Mouse (Mus musculus) cerebellum, adult 2 months (tissue): Measurements from ENCODE around the gene Fbxl13.

Experiments used
- CTCF ChIP-seq: fragments of 200-500 bp; IDR thresholded peaks from 2 replicates; pipeline ENCODE4 v1.5.1; 2011; ENCODE audit warnings: low read depth, mild to moderate bottlenecking, control low read depth, low read length, moderate library complexity, borderline replicate concordance; ENCODE audit not compliant: insufficient read depth
- POLR2A ChIP-seq: fragments of 200-500 bp; IDR thresholded peaks from 2 replicates; pipeline ENCODE4 v1.6.1; 2011; ENCODE audit warnings: low read length, control low read depth, borderline replicate concordance; ENCODE audit not compliant: insufficient read depth

GRCm38 (mm10) chr5:21482446-21483222 lies 162.8 kb downstream of the Fbxl13 start:
- no peak for TF ChIP-seq CTCF
- TF ChIP-seq POLR2A = no peak
